Mouse (Mus musculus): ENCODE data around the gene Sirpb1c. TPM values are rescaled to one million over a fixed set of nuclear protein-coding genes. Genes with fewer than 3 reads are reported as not detected.

Sirpb1c gene
- not detected in 2 replicates for polyA plus RNA-seq (2021; fragmentation: Nextera tagmentation)
- long read RNA-seq, experiment 1: 0 reads
- long read RNA-seq, experiment 2: 0 reads

GRCm38 (mm10) chr3:15848280-15848679, at the start of gene Sirpb1c:
Sirpb1c (minus strand) TSS chr3:15848528.

Other genes with a start within 250 kb of the Sirpb1c start
- not detected in 2 replicates for gene Gm5150, start 157.9 kb upstream of the Sirpb1c start, polyA plus RNA-seq (2021; fragmentation: Nextera tagmentation)

All from left cerebral cortex, adult 6 months (tissue).